Mouse (Mus musculus) thymus, postnatal 25 days (tissue): Measurements from ENCODE around the gene Mcoln2.

Source experiments
- DNase-seq: peaks from one replicate; pipeline ENCODE4 v3.0.0; 2022

Mcoln2 gene

GRCm38 (mm10) chr3:146146131-146146530, 3.5 kb upstream of the Mcoln2 start:
- DNase-seq: no peak

GRCm38 (mm10) chr3:146150058-146150400, 396 bp downstream of the Mcoln2 start:
- peak; percentile 63 for DNase-seq

- peak; percentile 62 for DNase-seq
Observed at GRCm38 (mm10) chr3:146150560-146150959, 927 bp downstream of the Mcoln2 start.

- DNase-seq: no peak
Observed at GRCm38 (mm10) chr3:146151328-146151727, 1.7 kb downstream of the Mcoln2 start.

GRCm38 (mm10) chr3:146151755-146152154, 2.1 kb downstream of the Mcoln2 start:
- no peak for DNase-seq

- DNase-seq: no peak
Observed at GRCm38 (mm10) chr3:146152348-146152747, 2.7 kb downstream of the Mcoln2 start.

- no peak for DNase-seq
Observed at GRCm38 (mm10) chr3:146152913-146153312, 3.3 kb downstream of the Mcoln2 start.

GRCm38 (mm10) chr3:146153862-146154611, 4.4 kb downstream of the Mcoln2 start:
- DNase-seq: no peak

- DNase-seq: peak; percentile 34
Observed at GRCm38 (mm10) chr3:146155628-146156576, 6.3 kb downstream of the Mcoln2 start.

GRCm38 (mm10) chr3:146156811-146157210, 7.2 kb downstream of the Mcoln2 start:
- DNase-seq: no peak

GRCm38 (mm10) chr3:146158039-146158438, 8.4 kb downstream of the Mcoln2 start:
- DNase-seq: no peak

GRCm38 (mm10) chr3:146159360-146159759, 9.7 kb downstream of the Mcoln2 start:
- no peak for DNase-seq

- DNase-seq: no peak
Observed at GRCm38 (mm10) chr3:146162197-146162596, 12.6 kb downstream of the Mcoln2 start.

- DNase-seq: no peak
Observed at GRCm38 (mm10) chr3:146169356-146169755, 19.7 kb downstream of the Mcoln2 start.

GRCm38 (mm10) chr3:146173030-146173429, 23.4 kb downstream of the Mcoln2 start:
- DNase-seq: no peak

GRCm38 (mm10) chr3:146174215-146174614, 24.6 kb downstream of the Mcoln2 start:
- no peak for DNase-seq

GRCm38 (mm10) chr3:146177295-146177694, 27.7 kb downstream of the Mcoln2 start:
- DNase-seq: no peak

GRCm38 (mm10) chr3:146177748-146178582, 28.3 kb downstream of the Mcoln2 start:
- peak; percentile 83 for DNase-seq

GRCm38 (mm10) chr3:146180341-146180740, 30.7 kb downstream of the Mcoln2 start:
- DNase-seq: no peak

GRCm38 (mm10) chr3:146180986-146181385, 31.4 kb downstream of the Mcoln2 start:
- peak; percentile 73 for DNase-seq

GRCm38 (mm10) chr3:146184992-146185657, 35.5 kb downstream of the Mcoln2 start:
- DNase-seq: peak; percentile 49

- DNase-seq: no peak
Observed at GRCm38 (mm10) chr3:146186033-146186432, 36.4 kb downstream of the Mcoln2 start.
